Mouse (Mus musculus): ENCODE data around the gene Chst14.

- TF ChIP-seq CTCF (IDR thresholded peaks at IDR 0.05; ENCODE audit: extremely low read depth, insufficient read depth, insufficient read length, insufficient replicate concordance) (no peak), POLR2A (IDR thresholded peaks at IDR 0.05; ENCODE audit: low read depth, low read length) (no peak)
Observed at GRCm38 (mm10) chr2:118949699-118950098, 23.4 kb downstream of the Chst14 start.

Measured in spleen, adult 2 months (tissue).